Mouse (Mus musculus): ENCODE data around the gene Gm10643. TPM values are rescaled to one million over a fixed set of nuclear protein-coding genes. Genes with fewer than 3 reads are reported as not detected.

The Gm10643 gene
- 1.5 and 1.7 TPM in 2 replicates for total RNA-seq (2012; rRNA removed)

GRCm38 (mm10) chr8:84065037-84065436, at the start of gene Gm10643:
Gene Gm10643, minus strand, starts transcription at chr8:84065137.
- DNase-seq (ENCODE audit: low read depth, low spot score): no peak
- peak within 1 kb of the TSS; percentile 68 to 78 for H3K4me3 ChIP-seq (ENCODE audit: insufficient read depth in 1 of 2, low read depth in 1 of 2, low read length in 2 of 2, poor library complexity in 1 of 2, severe bottlenecking in 1 of 2)
- H3K36me3 ChIP-seq (ENCODE audit: control insufficient read depth, insufficient read depth, low read length, poor library complexity, severe bottlenecking): no peaks in the 10 kb centered on the region
- no peak for TF ChIP-seq ZC3H11A (IDR thresholded peaks at IDR 0.05; ENCODE audit: borderline replicate concordance, low read depth, low read length)
- no peak for TF ChIP-seq CHD2 (IDR thresholded peaks at IDR 0.05; ENCODE audit: low read depth, low read length)
- no peak for TF ChIP-seq ZNF384 (IDR thresholded peaks at IDR 0.05; ENCODE audit: low read depth, low read length)
- no peak for TF ChIP-seq MAFK (IDR thresholded peaks at IDR 0.05; ENCODE audit: insufficient read depth, low read depth, low read length)
- TF ChIP-seq HCFC1 (IDR thresholded peaks at IDR 0.05; ENCODE audit: borderline replicate concordance, insufficient read depth, low read length): no peak
- H3K4me1 ChIP-seq (ENCODE audit: control insufficient read depth in 2 of 2, insufficient read depth in 2 of 2, low read length in 2 of 2, poor library complexity in 1 of 2): peaks cover 3 to 10% of the 10 kb centered on the region in 2 experiments; a peak in 3 of 4 replicates
- in situ Hi-C loops (cut with MboI; ENCODE audit: low sequenced_read_pairs in 2 of 2, unreplicated experiment in 2 of 2): no loop called here
- no peaks in the 10 kb centered on the region for H3K9me3 ChIP-seq (ENCODE audit: control insufficient read depth, insufficient read depth, low read depth, low read length)
- peak within 1 kb of the TSS; percentile 61 for H3K27ac ChIP-seq (ENCODE audit: insufficient read depth, low read depth, low read length, poor library complexity, severe bottlenecking)
- H3K9ac ChIP-seq (ENCODE audit: insufficient read depth, low read depth, low read length, poor library complexity, severe bottlenecking): peak within 1 kb of the TSS; percentile 82

GRCm38 (mm10) chr8:84106216-84107040, 41.5 kb upstream of the Gm10643 start:
- Histone ChIP-seq H3K9me3 (ENCODE audit: control insufficient read depth, insufficient read depth, low read depth, low read length) (no peaks in the 10 kb centered on the region), H3K27ac (ENCODE audit: insufficient read depth, low read depth, low read length, poor library complexity, severe bottlenecking) (no peak overlapping the region), H3K36me3 (ENCODE audit: control insufficient read depth, insufficient read depth, low read length, poor library complexity, severe bottlenecking) (peaks cover 14% of the 10 kb centered on the region; the same call in 1 of the 2 replicates), H3K9ac (ENCODE audit: insufficient read depth, low read depth, low read length, poor library complexity, severe bottlenecking) (no peak overlapping the region), H3K4me3 (ENCODE audit: insufficient read depth in 1 of 2, low read depth in 1 of 2, low read length in 2 of 2, poor library complexity in 1 of 2, severe bottlenecking in 1 of 2) (no peak overlapping the region), H3K4me1 (ENCODE audit: control insufficient read depth in 2 of 2, insufficient read depth in 2 of 2, low read length in 2 of 2, poor library complexity in 1 of 2) (peaks cover 2 to 13% of the 10 kb centered on the region in 2 experiments; a peak in 3 of 4 replicates)
- in situ Hi-C loops (cut with MboI; ENCODE audit: low sequenced_read_pairs in 2 of 2, unreplicated experiment in 2 of 2): no loop called here
- no peak for TF ChIP-seq MAFK (IDR thresholded peaks at IDR 0.05; ENCODE audit: insufficient read depth, low read depth, low read length)
- TF ChIP-seq ZC3H11A (IDR thresholded peaks at IDR 0.05; ENCODE audit: borderline replicate concordance, low read depth, low read length): no peak
- TF ChIP-seq CHD2 (IDR thresholded peaks at IDR 0.05; ENCODE audit: low read depth, low read length): no peak
- TF ChIP-seq HCFC1 (IDR thresholded peaks at IDR 0.05; ENCODE audit: borderline replicate concordance, insufficient read depth, low read length): no peak
- TF ChIP-seq ZNF384 (IDR thresholded peaks at IDR 0.05; ENCODE audit: low read depth, low read length): no peak
- no peak for DNase-seq (ENCODE audit: low read depth, low spot score)

GRCm38 (mm10) chr8:84105676-84106075, 40.7 kb upstream of the Gm10643 start:
- H3K9me3 ChIP-seq (ENCODE audit: control insufficient read depth, insufficient read depth, low read depth, low read length): no peaks in the 10 kb centered on the region
- in situ Hi-C loops (cut with MboI; ENCODE audit: low sequenced_read_pairs in 2 of 2, unreplicated experiment in 2 of 2): no loop called here
- H3K4me3 ChIP-seq (ENCODE audit: insufficient read depth in 1 of 2, low read depth in 1 of 2, low read length in 2 of 2, poor library complexity in 1 of 2, severe bottlenecking in 1 of 2): no peak overlapping the region
- no peak for TF ChIP-seq ZNF384 (IDR thresholded peaks at IDR 0.05; ENCODE audit: low read depth, low read length)
- TF ChIP-seq HCFC1 (IDR thresholded peaks at IDR 0.05; ENCODE audit: borderline replicate concordance, insufficient read depth, low read length): no peak
- TF ChIP-seq ZC3H11A (IDR thresholded peaks at IDR 0.05; ENCODE audit: borderline replicate concordance, low read depth, low read length): no peak
- no peak for TF ChIP-seq MAFK (IDR thresholded peaks at IDR 0.05; ENCODE audit: insufficient read depth, low read depth, low read length)
- no peak for TF ChIP-seq CHD2 (IDR thresholded peaks at IDR 0.05; ENCODE audit: low read depth, low read length)
- peaks cover 2 to 13% of the 10 kb centered on the region in 2 experiments; a peak in 3 of 4 replicates for H3K4me1 ChIP-seq (ENCODE audit: control insufficient read depth in 2 of 2, insufficient read depth in 2 of 2, low read length in 2 of 2, poor library complexity in 1 of 2)
- DNase-seq (ENCODE audit: low read depth, low spot score): no peak
- H3K36me3 ChIP-seq (ENCODE audit: control insufficient read depth, insufficient read depth, low read length, poor library complexity, severe bottlenecking): peaks cover 14% of the 10 kb centered on the region; the same call in 1 of the 2 replicates
- H3K27ac ChIP-seq (ENCODE audit: insufficient read depth, low read depth, low read length, poor library complexity, severe bottlenecking): no peak overlapping the region
- no peak overlapping the region for H3K9ac ChIP-seq (ENCODE audit: insufficient read depth, low read depth, low read length, poor library complexity, severe bottlenecking)

- in situ Hi-C loops (cut with MboI; ENCODE audit: low sequenced_read_pairs in 2 of 2, unreplicated experiment in 2 of 2): no loop called here
- peak within 1 kb of the TSS; percentile 91 for H3K27ac ChIP-seq (ENCODE audit: insufficient read depth, low read depth, low read length, poor library complexity, severe bottlenecking)
These were observed 40.0 kb upstream of the Gm10643 start, which contains the start of gene Dcaf15 for GRCm38 (mm10) chr8:84104697-84105609. Gene Dcaf15, minus strand, starts transcription at chr8:84104768.

More at GRCm38 (mm10) chr8:84104697-84105609, 40.0 kb upstream of the Gm10643 start, which contains the start of gene Dcaf15:
- peaks cover 2 to 13% of the 10 kb centered on the region in 2 experiments; a peak in 3 of 4 replicates for H3K4me1 ChIP-seq (ENCODE audit: control insufficient read depth in 2 of 2, insufficient read depth in 2 of 2, low read length in 2 of 2, poor library complexity in 1 of 2)
- TF ChIP-seq MAFK (IDR thresholded peaks at IDR 0.05; ENCODE audit: insufficient read depth, low read depth, low read length) (no peak), CHD2 (IDR thresholded peaks at IDR 0.05; ENCODE audit: low read depth, low read length) (peak; percentile 89), HCFC1 (IDR thresholded peaks at IDR 0.05; ENCODE audit: borderline replicate concordance, insufficient read depth, low read length) (no peak), ZNF384 (IDR thresholded peaks at IDR 0.05; ENCODE audit: low read depth, low read length) (no peak)
- peak; percentile 99 for DNase-seq (ENCODE audit: low read depth, low spot score)
- H3K36me3 ChIP-seq (ENCODE audit: control insufficient read depth, insufficient read depth, low read length, poor library complexity, severe bottlenecking): peaks cover 14% of the 10 kb centered on the region; the same call in 1 of the 2 replicates
- peak within 1 kb of the TSS; percentile 66 to 96 for H3K4me3 ChIP-seq (ENCODE audit: insufficient read depth in 1 of 2, low read depth in 1 of 2, low read length in 2 of 2, poor library complexity in 1 of 2, severe bottlenecking in 1 of 2)
- peak within 1 kb of the TSS; percentile 74 for H3K9ac ChIP-seq (ENCODE audit: insufficient read depth, low read depth, low read length, poor library complexity, severe bottlenecking)
- no peaks in the 10 kb centered on the region for H3K9me3 ChIP-seq (ENCODE audit: control insufficient read depth, insufficient read depth, low read depth, low read length)

Measured in ES-E14 (cell line).